Mouse (Mus musculus): Measurements from ENCODE around the gene Cry2. TPM values are rescaled to one million over a fixed set of nuclear protein-coding genes. Genes with fewer than 3 reads are reported as not detected.
A peak's percentile ranks its signal among the peaks of the same experiment; 100 is the strongest.

Cry2 gene
- polyA plus RNA-seq, 3 experiments from 2014 or later, result 3.5 to 10.2 (median 6.9) TPM

DNA sequence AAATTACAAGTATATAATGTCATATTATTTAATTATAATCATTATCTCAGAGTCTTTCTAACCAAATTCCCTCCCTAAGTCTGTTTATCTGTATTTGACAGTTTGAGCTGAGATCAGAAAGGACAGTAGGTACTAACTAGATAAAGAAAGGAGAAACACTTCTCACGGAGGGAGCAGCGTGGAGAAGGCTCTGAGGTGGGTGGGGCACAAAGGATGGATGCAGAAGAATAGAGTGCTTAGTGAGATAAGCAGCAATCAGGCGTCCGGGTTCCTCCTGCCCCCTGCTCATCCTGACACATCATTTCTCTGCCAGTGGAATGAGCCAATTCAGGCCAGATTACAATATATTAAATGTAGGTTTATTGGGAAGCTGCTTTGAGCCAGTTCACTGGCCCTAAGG is 10.5 kb upstream of the Cry2 start:
- no peak for ATAC-seq

DNA sequence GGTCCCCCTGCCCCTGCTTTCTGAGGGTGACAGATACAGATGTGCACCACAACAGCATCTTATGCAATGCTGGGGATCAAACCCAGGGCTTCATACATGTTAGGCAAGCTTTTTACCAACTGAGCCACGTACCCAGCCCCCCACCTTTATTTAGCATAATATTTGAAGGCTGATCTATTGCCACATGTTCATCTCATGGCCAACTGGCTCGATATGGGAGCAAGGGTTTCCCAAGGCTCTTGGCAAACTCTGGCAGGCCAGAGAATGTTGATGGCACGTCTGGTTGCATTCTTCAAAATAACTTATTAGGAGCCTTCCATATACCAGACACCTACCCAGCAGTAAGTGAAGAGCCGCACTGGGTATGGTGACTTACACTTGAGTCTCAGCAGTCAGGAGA is 9.5 kb upstream of the Cry2 start:
- no peak for ATAC-seq

DNA sequence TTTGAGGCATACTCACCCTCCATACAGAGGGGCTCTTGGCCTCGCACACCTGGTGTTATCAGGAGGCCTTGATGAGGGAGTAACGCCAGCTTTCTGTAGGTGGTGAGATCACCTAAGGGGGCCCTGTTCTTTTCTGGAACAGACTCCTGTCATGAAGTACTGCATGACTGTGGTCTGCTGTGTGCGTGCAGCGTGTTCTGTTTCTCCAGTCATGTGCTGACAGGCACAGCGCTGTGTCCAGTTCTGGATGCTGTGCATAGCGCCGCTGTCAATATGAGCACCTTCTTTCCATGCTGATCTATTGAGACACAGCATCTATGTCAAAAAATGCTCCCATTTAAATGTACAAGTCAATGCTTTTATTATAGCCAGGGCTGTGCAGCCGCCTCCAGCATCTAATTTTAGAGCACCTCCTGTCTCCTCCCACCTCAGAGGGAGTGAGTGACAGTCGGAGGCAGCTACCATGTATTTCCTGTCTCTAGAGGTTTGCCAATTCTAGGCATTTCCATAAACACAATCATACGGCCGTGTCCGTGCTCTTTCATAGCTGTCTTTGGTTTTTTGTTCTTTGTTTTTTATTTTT is 8.7 kb upstream of the Cry2 start:
- peak; percentile 82 for ATAC-seq

DNA sequence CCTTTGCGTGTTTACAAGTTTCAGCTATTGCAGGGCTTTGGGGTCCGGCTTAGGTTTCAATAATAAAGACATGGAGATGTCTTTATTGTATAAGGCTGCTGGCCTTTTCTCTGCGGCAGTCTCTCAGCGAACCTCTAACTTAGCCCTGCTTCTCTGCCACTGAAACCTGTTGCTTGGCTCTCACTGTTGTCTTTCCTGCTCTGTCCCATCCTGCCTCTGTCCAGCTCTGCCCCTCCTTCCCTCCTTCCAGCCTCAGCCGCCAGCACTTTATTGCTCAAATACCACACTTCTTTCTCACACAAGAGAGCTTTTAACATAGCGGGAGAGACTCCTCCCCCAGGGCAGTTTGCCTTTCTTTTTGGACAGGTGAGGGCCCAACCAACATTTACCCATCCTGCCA is 6.6 kb upstream of the Cry2 start:
- ATAC-seq, result no peak

DNA sequence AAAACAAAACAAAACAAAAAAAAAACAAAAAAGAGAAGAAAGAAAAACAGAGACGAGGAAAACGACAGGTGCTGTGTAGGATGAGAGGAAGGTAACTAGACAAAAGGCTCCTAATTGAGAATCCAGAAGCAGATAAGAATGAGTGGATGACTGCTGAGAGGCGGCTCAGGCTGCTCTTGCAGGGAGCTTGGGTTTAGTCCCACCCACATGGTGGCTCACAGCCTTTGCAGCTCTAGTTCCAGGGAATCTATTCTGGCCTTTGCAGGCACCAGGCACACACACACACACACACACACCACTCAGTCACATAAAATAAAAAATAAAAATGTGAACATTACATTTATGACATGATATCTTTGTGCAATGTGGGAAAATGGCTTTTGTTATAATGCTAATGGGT is 4.7 kb upstream of the Cry2 start:
- ATAC-seq, result no peak

DNA sequence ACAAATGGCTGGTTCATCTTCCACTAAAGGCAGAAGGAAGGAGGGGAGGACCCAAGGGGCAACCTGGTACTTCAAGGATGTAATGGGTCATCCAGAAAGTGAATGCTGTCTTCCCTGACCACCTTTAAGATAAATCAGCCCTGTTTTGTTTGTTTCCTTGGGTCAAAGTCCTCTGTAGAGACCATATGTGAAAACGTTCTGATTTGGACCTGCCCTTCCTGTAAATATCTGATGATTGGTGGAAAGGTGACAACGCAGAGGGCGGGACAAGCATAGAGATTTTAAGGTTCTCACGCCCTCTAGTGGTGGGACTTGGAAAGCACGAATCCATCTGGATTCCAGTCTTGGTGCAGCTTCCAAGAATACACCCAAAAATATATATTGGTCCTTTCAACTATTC is 4.0 kb upstream of the Cry2 start:
- peak; percentile 14 for ATAC-seq

DNA sequence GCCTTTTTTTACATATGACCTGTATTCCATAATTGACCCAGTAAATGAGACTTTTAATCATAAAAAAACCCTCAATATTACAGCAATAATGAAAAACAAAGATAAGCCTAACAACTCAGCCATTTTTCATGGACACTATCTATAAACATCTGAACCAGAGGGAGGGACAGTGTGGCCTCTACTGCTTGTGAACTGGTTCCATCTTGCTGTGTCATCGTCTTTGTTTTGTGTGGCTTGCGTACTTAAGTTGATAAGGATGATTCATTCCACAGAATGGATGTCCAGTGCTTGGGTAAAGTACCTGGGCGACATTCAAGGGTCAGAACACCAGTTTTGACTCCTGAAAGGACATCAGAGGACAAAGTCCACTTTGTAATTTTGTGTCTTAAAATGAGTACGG is 3.5 kb upstream of the Cry2 start:
- ATAC-seq, result no peak

DNA sequence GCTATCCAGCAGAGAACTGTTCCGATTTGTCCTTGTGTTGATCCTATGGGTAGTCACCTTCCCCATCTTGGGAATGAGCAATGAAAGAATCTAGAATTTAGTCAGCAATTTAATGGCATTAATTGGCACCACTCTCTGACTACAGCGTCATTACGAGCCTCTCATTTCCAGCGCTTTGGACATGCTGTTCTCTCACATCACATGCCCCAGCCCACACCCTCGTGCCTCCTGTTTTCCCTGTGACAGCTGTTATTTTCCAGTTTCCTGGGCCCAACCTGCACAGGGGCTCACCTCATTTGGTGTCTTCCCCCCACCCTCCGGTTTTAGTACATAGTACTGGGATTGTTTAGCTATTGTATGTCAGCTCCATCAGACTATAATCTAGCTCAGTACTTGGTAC is 1.2 kb upstream of the Cry2 start:
- no peak for ATAC-seq

DNA sequence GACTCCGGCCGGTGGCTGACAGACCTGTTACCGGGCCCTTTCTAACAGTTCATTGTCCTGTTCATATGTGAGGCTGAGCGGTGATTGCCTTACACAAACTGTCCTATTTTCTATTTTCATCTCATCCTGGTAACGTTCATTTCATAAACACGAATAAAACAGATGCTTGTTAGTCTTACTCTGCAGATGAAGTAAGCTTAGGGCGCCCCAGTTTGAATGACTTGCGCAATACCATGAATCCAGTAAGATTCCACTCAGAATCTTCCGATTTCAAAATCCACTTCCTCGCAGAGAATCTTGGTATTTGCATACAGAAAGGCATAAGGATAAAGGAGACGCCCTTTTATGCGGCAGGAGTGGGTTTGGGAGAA is 517 bp upstream of the Cry2 start:
- peak; percentile 2 for ATAC-seq

DNA sequence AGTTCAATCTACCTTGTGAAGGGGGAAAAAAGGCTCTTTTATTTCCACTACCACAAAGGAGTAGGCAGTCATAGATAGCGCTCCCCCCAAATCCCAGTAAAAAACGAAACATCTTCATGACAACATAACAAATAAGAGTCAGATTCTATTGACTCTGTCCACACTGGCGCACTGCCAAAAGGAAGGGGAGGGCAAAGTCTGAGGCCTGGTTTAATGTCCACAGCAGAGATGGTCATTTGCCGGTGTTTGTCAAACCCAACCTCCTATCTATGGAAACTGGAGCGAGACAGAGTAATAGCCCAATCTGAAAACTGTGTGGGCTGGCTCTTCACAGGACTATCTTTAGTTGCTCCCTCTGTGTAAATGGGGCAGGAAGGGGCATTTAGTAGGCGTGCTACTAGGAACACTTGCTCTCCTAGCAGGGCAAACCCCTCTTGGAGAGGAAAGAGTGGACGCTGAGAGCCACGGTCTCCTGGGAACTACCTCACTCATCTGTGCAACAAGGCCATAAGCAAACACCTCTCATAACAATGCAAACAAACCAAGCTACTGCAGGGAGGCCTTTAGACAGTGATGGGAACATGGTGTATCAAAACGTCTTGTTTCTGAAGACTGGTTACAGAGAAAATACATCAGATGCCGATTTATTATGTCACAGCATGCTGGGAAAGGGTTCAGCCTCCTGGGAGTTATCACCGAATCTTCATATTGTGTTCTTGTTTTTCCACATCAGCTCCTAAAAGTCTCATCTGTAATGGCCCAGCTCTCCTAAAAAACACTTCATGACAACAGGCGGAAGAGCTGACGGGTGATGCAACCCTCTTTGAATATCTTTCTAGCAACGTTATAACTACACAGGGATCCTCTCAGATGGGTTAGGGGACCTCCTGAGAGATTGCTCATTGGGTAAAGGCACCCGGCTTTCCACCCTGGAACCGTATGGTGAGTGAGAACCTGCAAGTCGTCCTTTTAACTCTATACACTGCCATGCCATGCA is 1.2 kb downstream of the Cry2 start:
- no peak for ATAC-seq

DNA sequence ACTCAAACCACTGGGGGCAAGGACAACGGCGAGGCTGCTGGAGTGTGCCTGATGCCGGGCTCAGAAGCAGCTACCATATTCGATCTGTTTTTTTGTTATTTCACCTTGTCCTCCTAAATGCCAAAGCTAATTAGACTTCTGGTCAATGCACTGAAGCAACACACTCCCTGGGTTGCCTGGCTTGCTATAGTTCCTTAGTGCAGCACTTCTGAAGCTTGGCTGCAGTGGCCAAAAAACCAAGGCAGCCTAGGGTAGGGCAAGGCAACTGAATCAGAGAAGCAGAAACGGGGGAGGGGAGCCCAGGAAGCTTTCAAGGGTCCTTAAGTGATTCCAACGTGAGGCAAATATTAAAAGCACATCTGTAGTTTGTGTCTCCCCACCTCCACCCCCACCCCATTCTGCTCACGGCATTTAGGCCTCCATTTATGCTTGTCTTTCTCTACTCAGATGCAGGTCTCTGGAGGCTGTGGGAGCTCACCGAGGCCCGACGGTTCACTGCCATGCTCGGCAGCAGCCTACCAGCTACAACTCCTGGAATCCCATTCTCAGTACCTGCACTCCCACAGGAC is 2.1 kb downstream of the Cry2 start:
- ATAC-seq, result no peak

DNA sequence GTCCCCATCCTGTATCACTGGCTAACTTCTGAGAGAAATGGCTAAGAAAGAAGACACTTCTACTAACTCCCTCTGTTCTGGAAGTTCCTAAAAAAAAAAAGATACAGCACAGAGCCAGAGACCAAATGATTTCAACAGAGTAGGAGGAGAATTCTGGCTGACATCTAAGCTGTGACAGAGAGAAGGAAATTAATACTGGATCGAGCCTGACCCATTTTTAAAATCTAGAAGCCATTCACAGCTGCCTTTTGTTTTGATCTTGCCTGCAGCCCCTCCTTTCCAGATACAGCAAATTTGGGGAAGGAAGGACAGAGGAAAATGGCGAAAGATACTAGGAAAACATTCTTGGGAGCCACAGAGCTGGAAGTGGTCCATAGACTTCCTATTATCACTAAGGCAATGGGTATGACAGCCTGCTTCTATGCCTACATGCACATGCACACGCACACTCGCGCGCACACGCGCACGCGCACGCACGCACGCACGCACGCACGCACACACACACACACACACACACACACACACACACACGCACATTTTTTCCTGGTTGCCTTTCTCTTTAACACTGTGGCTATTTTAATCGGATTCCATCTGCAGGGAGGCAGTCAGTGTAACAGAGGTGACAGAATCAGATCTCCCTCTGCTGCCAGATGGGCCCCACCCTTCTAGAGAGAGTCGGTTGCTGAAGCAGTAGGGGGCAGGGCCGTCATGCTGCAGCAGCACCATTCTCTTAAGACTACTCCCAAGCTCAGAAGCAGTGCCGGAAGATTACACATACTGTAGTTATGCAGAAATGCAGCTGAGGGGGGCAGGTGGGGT is 2.9 kb downstream of the Cry2 start:
- no peak for ATAC-seq

DNA sequence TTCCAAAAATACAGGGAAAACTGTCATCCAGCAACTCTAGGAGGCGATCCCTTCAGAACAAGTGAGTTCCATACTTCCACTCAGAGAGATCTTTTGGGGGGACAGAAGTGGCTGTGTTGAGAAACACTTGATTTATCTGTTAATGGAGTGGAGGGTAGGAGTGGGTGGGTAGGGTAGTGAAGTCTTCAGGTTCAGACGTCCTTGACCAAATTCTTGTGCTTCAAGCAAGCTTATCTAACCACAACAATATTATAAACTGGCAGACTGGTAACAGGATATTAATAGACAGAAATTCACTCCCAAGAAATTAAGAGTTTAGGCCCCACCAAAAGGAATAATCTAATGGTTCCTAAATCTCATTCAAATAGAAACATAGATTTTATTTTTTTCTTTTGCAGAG is 3.8 kb downstream of the Cry2 start:
- ATAC-seq, result no peak

DNA sequence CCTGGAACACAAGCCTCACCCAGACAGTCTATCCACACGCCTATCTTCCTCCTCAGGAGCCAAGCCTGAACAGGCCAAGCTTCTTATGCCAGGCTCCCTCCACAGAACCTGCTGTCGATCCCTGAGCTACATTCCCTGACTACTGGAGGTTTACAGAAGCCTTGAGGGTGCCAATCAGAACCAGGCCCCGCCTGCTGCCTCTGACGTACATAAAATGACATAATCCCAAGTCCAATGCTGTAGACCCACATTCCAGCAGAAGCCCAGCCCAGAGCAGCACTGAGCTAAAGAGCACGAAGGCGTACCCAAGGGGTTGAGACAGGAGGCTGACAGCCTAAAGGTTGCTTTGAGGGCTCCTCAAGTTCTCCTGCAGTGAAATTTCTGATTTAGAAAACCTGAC is 6.0 kb downstream of the Cry2 start:
- no peak for ATAC-seq

DNA sequence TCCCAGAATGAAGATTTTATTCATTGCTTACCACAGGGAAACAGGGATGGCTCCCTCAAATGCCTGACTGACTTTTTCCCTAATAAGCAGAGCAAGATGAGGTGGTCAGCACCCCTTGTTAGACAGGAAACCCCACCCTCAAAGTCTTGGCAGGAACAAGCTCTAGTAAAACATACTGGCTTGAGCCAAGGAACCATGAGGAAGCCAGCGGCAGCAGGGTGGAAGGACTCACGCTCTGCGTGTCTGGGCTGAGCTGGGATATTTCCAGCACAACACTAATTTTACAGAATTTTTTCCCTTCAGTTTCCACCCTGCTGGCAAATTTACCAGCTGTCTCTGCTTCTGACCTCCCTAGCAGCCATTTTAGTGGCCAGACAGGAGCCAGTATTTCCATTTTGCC is 7.4 kb downstream of the Cry2 start:
- no peak for ATAC-seq

DNA sequence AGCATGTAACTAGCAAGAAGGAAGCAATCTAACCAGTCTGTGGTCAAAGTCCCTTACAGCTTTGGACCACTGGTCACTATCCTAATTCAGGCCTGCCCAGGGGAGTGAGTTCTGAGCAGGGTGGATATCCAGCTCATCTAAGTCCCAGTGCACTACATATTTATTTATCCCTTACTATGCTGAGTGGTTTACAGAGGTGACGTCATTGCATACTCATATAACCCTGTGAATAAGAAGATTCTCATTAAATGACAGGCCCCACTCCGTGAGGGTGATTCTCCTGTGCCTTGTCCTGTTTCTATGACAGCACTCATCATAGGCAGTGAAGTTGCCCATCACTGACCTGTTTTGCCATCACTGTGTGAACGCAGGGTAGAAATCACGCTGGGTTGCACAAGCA is 8.5 kb downstream of the Cry2 start:
- ATAC-seq, result no peak

DNA sequence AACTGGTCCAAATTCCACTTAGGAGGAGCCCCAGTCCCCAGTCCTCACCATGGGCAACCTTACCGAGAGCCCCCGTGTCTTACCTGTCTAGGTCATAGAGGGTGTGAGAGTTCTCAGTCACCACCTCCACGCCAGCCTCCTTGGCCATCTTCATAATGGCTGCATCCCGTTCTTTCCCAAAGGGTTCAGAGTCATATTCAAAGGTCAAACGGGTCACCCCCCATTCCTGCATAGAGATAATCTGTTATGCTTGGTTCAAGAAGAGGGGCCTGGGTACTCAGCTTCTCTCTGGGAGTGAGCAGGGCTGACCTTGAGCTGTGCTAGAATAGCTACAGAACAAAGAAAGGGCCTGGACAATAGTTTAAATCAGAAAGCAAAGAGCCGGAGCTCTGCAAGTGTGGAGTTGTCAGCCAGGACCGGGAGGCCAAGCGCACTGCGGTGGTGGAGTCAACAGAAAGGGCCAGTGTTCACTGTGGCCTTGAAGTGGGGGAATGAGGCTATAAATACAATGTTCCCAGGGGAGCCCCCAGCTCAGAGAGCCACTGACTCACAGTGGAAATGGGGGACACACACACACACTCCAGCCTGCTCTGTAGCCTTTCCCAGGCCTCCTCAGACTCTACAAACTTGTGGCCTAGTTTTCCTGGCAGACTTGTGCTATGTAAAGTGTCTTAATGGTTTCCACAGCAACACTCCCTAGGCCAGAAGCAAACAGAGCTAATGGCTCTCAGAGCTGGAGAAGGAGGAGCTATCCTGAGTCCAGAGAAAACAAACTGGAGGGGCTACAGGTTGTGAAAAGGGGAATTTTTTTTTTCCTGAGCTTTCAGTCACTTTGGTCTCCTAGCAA is 9.2 kb downstream of the Cry2 start:
- ATAC-seq, result no peak

DNA sequence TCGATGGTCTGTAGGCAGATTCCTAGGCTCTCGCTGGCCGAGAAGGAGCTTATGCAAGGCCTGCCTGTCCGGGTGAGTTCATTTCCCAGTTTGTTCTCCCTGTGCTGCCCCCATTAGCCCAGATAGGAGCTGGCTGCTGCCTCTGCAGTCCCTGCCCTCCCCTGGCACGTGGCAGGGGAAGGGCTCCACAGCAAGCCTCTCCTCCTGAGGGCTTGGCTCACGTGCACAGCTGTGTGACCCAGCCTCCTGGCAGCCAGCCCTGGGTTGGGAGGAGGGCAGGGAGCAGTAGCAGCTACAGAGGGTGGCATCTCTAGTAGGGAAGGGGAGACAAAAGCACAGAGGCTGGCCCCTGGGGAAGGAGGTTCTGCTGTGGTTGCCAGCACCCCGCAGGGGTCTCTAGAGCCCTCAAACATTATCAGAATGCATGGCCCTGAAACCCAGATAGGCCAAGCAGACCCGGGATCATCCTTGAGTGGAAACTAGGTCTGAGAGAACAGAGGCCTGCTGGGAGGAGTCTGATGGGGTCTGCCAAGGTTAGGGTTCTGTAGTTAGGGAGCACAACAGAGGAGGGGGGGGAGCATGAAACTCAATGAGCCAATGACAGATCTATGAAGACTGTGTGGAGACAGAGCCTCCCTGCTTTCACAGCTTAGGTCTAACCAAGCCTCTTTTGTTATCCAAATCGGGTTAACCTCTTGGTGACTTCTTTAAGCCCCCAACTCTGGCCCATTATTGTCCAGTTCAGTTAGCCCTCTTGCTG is 10.0 kb downstream of the Cry2 start:
- ATAC-seq, result no peak

DNA sequence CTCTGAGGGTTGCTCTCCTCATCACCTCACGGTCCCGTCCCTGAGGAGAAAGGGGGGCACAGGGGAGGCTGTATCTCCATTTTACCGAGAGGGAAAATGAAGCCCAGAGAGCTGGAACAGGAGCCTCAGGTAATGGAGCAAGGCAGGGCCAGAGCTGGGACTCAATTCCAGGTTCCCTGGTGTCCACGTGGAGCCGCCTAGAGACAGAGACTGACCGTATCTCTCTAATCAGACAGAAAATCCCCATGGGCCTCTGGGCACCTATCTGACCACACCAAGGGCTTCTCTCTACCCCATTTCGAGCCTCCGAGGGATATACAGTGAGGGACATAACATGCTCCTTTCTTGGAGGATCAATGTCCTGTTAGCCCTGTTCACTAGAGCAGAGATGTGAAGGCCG is 10.7 kb downstream of the Cry2 start:
- no peak for ATAC-seq

DNA sequence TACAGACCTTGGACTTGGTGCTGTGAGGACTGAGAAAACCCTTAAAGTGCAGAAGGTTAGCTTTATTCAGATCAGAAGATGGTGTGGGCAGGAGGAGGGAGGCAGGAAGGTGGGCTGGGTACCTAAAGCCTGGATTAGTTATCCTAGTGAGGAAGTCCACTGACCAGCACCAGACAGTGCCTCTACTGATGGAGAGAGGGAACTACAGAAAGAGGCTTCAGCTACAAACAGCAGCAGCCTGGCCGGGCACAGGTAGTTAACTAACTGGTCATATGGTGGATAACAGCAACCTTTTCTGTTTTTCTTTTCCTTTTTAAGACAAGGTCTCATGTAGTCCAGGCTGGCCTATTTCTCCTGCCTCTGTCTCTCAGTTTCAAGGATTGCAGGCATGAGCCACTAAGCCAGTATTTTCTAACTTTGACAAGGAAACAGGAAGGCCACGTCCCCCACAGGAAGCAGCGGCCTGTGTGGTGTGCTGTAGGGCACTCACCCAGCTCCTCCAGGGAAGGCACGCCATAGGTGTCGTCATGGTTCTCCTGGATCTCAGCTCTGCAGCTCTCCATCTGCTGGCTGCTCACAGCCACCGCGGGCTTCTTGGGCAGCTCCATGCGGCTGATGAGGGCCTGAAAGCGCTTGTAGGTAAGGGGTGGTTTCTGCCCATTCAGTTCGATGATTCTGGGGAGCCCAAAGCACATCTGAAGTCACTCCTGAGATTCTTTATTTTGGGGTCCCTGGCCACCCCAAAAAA is 11.3 kb downstream of the Cry2 start:
- ATAC-seq, result no peak

All from inflammation-experienced regulatory T-cells, adult 6 months (primary cell).